Mouse (Mus musculus) heart, embryonic 16.5 days (tissue): Measurements from ENCODE around the gene Ano10. TPM values are rescaled to one million over a fixed set of nuclear protein-coding genes. Genes with fewer than 3 reads are reported as not detected.

ENCODE experiments used
- ATAC-seq: fragments of 200-750 bp; cut with Nextera tagmentation; replicated peaks from 2 replicates; pipeline ENCODE4 v1.8.0; 2017; ENCODE audit warnings: moderate number of reproducible peaks; ENCODE audit not compliant: insufficient read depth, low FRiP score; ENCODE audit errors: extremely low read depth
- H3K27ac ChIP-seq: fragments of 300-500 bp; sonication (generic); 2 replicates; pipeline ENCODE4 v1.5.1; 2014; ENCODE audit warnings: mild to moderate bottlenecking, low read length, control low read depth, moderate library complexity
- H3K27me3 ChIP-seq: fragments of 300-500 bp; sonication (generic); 2 replicates; pipeline ENCODE4 v1.6.1; 2014; ENCODE audit warnings: low read length, mixed read lengths; ENCODE audit not compliant: control insufficient read depth, insufficient read depth
- H3K36me3 ChIP-seq: fragments of 300-500 bp; sonication (generic); 2 replicates; pipeline ENCODE4 v1.6.1; 2014; ENCODE audit not compliant: control insufficient read depth, insufficient read depth
- H3K4me1 ChIP-seq: fragments of 300-500 bp; sonication (generic); 2 replicates; pipeline ENCODE4 v1.6.1; 2014; ENCODE audit warnings: low read length, mixed read lengths; ENCODE audit not compliant: control insufficient read depth, insufficient read depth
- H3K4me2 ChIP-seq: fragments of 300-500 bp; sonication (generic); 2 replicates; pipeline ENCODE4 v1.6.1; 2014; ENCODE audit warnings: low read depth, mild to moderate bottlenecking, control low read depth, low read length
- H3K4me3 ChIP-seq: fragments of 300-500 bp; sonication (generic); 2 replicates; pipeline ENCODE4 v1.5.1; 2014; ENCODE audit warnings: mild to moderate bottlenecking, control low read depth, low read length
- H3K9ac ChIP-seq: fragments of 300-500 bp; sonication (generic); 2 replicates; pipeline ENCODE4 v1.6.1; 2014; ENCODE audit warnings: low read length, control low read depth
- H3K9me3 ChIP-seq: fragments of 300-500 bp; sonication (generic); replicated peaks from 2 replicates; pipeline ENCODE4 v1.6.1; 2016; ENCODE audit warnings: low read length; ENCODE audit not compliant: control insufficient read depth
- WGBS: fragments of 180-500 bp; shearing (Covaris S2); extraction: QIAGEN DNeasy Blood & Tissue Kit; methylation state at CpG from one replicate; pipeline ENCODE4 v1.1.7; 2014; 5-methylcytosine and 5-hydroxymethylcytosine counted together
- polyA plus RNA-seq: library from polyadenylated mRNA; unstranded; fragments of >200 nt; fragmentation: Nextera tagmentation; extraction: Ambion mirVana; gene quantifications from 2 replicates; pipeline ENCODE4 v1.2.1, GENCODE M21; 2015

Ano10 gene
- polyA plus RNA-seq, 1 experiment from 2014 or later: 27.3 TPM

- Histone ChIP-seq H3K9ac (no peak overlapping the region), H3K36me3 (peaks cover 7% of the 10 kb centered on the region; the same call in 1 of the 2 replicates), H3K27ac (no peak overlapping the region), H3K4me2 (no peak overlapping the region), H3K9me3 (no peaks in the 10 kb centered on the region; the same call in 1 of the 2 replicates), H3K4me3 (no peak overlapping the region), H3K4me1 (peaks cover 14% of the 10 kb centered on the region), H3K27me3 (no peaks in the 10 kb centered on the region)
- no peak for ATAC-seq
- WGBS: 71% methylated on average over 4 of the region's 4 CpGs
Measured at GRCm38 (mm10) chr9:122245471-122245870, 48.8 kb downstream of the Ano10 start.

GRCm38 (mm10) chr9:122244800-122245165 is 49.4 kb downstream of the Ano10 start:
- H3K27ac ChIP-seq: no peak overlapping the region
- H3K9me3 ChIP-seq: no peaks in the 10 kb centered on the region; the same call in 1 of the 2 replicates
- 0 out of 2 replicates have a peak, but pooled peaks cover 2% of the 10 kb centered on the region for H3K36me3 ChIP-seq
- no peak overlapping the region for H3K9ac ChIP-seq
- H3K4me2 ChIP-seq: no peak overlapping the region
- no peak overlapping the region for H3K4me3 ChIP-seq
- 30% methylated on average over 2 of the region's 2 CpGs for WGBS
- no peak for ATAC-seq
- no peaks in the 10 kb centered on the region for H3K27me3 ChIP-seq
- H3K4me1 ChIP-seq: peaks cover 14% of the 10 kb centered on the region

GRCm38 (mm10) chr9:122244080-122244799 is 50.0 kb downstream of the Ano10 start:
- Histone ChIP-seq H3K27ac (no peak overlapping the region), H3K9me3 (no peaks in the 10 kb centered on the region; the same call in 1 of the 2 replicates), H3K4me1 (peaks cover 14% of the 10 kb centered on the region), H3K27me3 (no peaks in the 10 kb centered on the region), H3K4me2 (no peak overlapping the region), H3K4me3 (no peak overlapping the region), H3K36me3 (0 out of 2 replicates have a peak, but pooled peaks cover 2% of the 10 kb centered on the region), H3K9ac (no peak overlapping the region)
- ATAC-seq: no peak
- 32% methylated on average over 4 of the region's 4 CpGs for WGBS

- Histone ChIP-seq H3K9ac (no peak overlapping the region), H3K27ac (no peak overlapping the region), H3K36me3 (0 out of 2 replicates have a peak, but pooled peaks cover 2% of the 10 kb centered on the region), H3K27me3 (no peaks in the 10 kb centered on the region), H3K4me1 (peaks cover 14% of the 10 kb centered on the region), H3K4me3 (no peak overlapping the region), H3K4me2 (no peak overlapping the region), H3K9me3 (no peaks in the 10 kb centered on the region; the same call in 1 of the 2 replicates)
- WGBS: 88% methylated on average over 1 of the region's 1 CpGs
- ATAC-seq: no peak
Measured at GRCm38 (mm10) chr9:122243297-122243696, 50.9 kb downstream of the Ano10 start.

GRCm38 (mm10) chr9:122242856-122243255 is 51.4 kb downstream of the Ano10 start:
- WGBS: 7% methylated on average over 7 of the region's 7 CpGs

GRCm38 (mm10) chr9:122241812-122242400 is 52.3 kb downstream of the Ano10 start:
- ATAC-seq: no peak

More at GRCm38 (mm10) chr9:122242856-122243255, 51.4 kb downstream of the Ano10 start:
- Histone ChIP-seq H3K9ac (0 out of 2 replicates have a peak overlapping the region, but pooled peaks have one; percentile 16), H3K4me3 (no peak overlapping the region), H3K4me2 (no peak overlapping the region), H3K4me1 (peaks cover 14% of the 10 kb centered on the region), H3K9me3 (no peaks in the 10 kb centered on the region; the same call in 1 of the 2 replicates), H3K27me3 (no peaks in the 10 kb centered on the region), H3K36me3 (0 out of 2 replicates have a peak, but pooled peaks cover 2% of the 10 kb centered on the region), H3K27ac (no peak overlapping the region; the same call in 1 of the 2 replicates)
- peak; percentile 39 for ATAC-seq

GRCm38 (mm10) chr9:122240629-122241199 is 53.5 kb downstream of the Ano10 start:
- H3K27me3 ChIP-seq: no peaks in the 10 kb centered on the region
- H3K9ac ChIP-seq: no peak overlapping the region
- no peaks in the 10 kb centered on the region for H3K36me3 ChIP-seq
- H3K9me3 ChIP-seq: no peaks in the 10 kb centered on the region
- no peak overlapping the region for H3K4me2 ChIP-seq
- H3K27ac ChIP-seq: peak overlapping the region; percentile 39; the same call in 1 of the 2 replicates
- peaks cover 14% of the 10 kb centered on the region for H3K4me1 ChIP-seq
- 28% methylated on average over 8 of the region's 8 CpGs for WGBS
- peak; percentile 34; the same call in 1 of the 2 replicates for ATAC-seq
- no peak overlapping the region for H3K4me3 ChIP-seq

More at GRCm38 (mm10) chr9:122241812-122242400, 52.3 kb downstream of the Ano10 start:
- H3K4me3 ChIP-seq: no peak overlapping the region
- WGBS: 71% methylated on average over 10 of the region's 10 CpGs
- no peaks in the 10 kb centered on the region; the same call in 1 of the 2 replicates for H3K9me3 ChIP-seq
- H3K4me2 ChIP-seq: no peak overlapping the region
- H3K4me1 ChIP-seq: peaks cover 14% of the 10 kb centered on the region
- H3K27me3 ChIP-seq: no peaks in the 10 kb centered on the region
- H3K27ac ChIP-seq: no peak overlapping the region
- 0 out of 2 replicates have a peak, but pooled peaks cover 2% of the 10 kb centered on the region for H3K36me3 ChIP-seq
- no peak overlapping the region for H3K9ac ChIP-seq

- no peak overlapping the region for H3K27ac ChIP-seq
- no peak overlapping the region for H3K9ac ChIP-seq
- no peak overlapping the region for H3K4me3 ChIP-seq
- no peaks in the 10 kb centered on the region for H3K36me3 ChIP-seq
- H3K4me2 ChIP-seq: no peak overlapping the region
- WGBS: 87% methylated on average over 3 of the region's 3 CpGs
- no peaks in the 10 kb centered on the region for H3K4me1 ChIP-seq
- no peak for ATAC-seq
- no peaks in the 10 kb centered on the region for H3K27me3 ChIP-seq
- no peaks in the 10 kb centered on the region for H3K9me3 ChIP-seq
Measured at GRCm38 (mm10) chr9:122234741-122235140, 59.5 kb downstream of the Ano10 start.

GRCm38 (mm10) chr9:122233972-122234345 is 60.3 kb downstream of the Ano10 start:
- H3K36me3 ChIP-seq: no peaks in the 10 kb centered on the region
- 52% methylated on average over 7 of the region's 7 CpGs for WGBS

More at GRCm38 (mm10) chr9:122233972-122234345, 60.3 kb downstream of the Ano10 start:
- no peak for ATAC-seq
- Histone ChIP-seq H3K4me2 (no peak overlapping the region), H3K9ac (no peak overlapping the region), H3K4me1 (no peaks in the 10 kb centered on the region), H3K27me3 (no peaks in the 10 kb centered on the region), H3K9me3 (no peaks in the 10 kb centered on the region), H3K27ac (no peak overlapping the region), H3K4me3 (no peak overlapping the region)
